In the genomic region with DNA sequence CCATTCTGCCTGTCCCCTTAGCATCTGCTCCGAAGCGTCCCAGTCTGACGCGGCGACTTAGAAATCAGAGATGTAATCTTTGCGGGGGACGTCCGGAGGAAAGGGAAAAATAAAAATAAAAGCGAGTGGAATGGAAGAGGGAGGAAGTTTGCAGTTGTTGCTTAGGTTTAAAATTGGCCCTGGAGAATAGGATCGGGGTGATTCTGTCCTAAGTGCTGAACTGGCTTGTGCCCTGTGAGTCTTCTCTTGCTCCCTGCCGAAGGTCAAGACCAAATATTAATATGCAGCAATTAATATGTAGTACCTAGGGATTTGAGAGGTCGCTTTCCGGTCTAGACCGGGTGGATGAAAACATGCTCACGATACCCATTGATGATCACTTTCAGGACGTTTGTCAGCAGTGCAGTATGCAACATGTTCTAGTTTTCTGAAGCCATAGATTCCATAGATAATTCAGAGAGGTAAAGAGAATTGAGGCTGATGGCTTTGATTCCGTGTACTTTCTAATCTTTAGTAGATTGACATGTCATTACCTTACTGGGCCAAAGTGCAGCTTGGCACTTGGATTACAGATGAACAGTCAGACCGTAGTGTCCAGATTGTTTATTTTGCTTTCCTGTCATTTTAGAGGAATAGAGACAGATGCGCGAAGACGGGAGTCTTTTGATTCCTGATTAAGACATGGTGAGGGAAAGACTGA, we compare ENCODE assay signal across 7 mouse cellular contexts. TPM values are rescaled to one million over a fixed set of nuclear protein-coding genes. Genes with fewer than 3 reads are reported as not detected.
DNase-seq lines count a peak whose midpoint lies in the region; ATAC-seq lines count a peak whose summit lies in the region.

No protein-coding gene starts in this region.

- H3K4me3 ChIP-seq in lung, embryonic 15.5 days, result peak overlapping the region; percentile 88
- H3K4me3 ChIP-seq in embryonic facial prominence, embryonic 11.5 days (ENCODE audit: low read depth, low read length), result peak overlapping the region; percentile 72
- H3K4me3 ChIP-seq in hindbrain, embryonic 14.5 days (replicated peaks; ENCODE audit: low read length), result peak overlapping the region; percentile 79
- H3K4me3 ChIP-seq in midbrain, embryonic 12.5 days, result peak overlapping the region; percentile 71

- H3K27me3 ChIP-seq in lung, embryonic 15.5 days, result no peaks in the 10 kb centered on the region
- no peaks in the 10 kb centered on the region for H3K27me3 ChIP-seq in embryonic facial prominence, embryonic 11.5 days (ENCODE audit: control insufficient read depth, insufficient read depth, low read length)
- no peaks in the 10 kb centered on the region for H3K27me3 ChIP-seq in hindbrain, embryonic 14.5 days (ENCODE audit: control insufficient read depth, insufficient read depth, low read length)
- H3K27me3 ChIP-seq in midbrain, embryonic 12.5 days, result no peaks in the 10 kb centered on the region

- H3K4me1 ChIP-seq in lung, embryonic 15.5 days, result peaks cover 21% of the 10 kb centered on the region
- H3K4me1 ChIP-seq in embryonic facial prominence, embryonic 11.5 days (ENCODE audit: control insufficient read depth, insufficient read depth, low read length), result no peaks in the 10 kb centered on the region
- peaks cover 20% of the 10 kb centered on the region for H3K4me1 ChIP-seq in hindbrain, embryonic 14.5 days (replicated peaks; ENCODE audit: control insufficient read depth, insufficient read depth, low read length)
- H3K4me1 ChIP-seq in midbrain, embryonic 12.5 days, result peaks cover 13% of the 10 kb centered on the region

- no peak overlapping the region; the same call in none of the 2 replicates for H3K27ac ChIP-seq in lung, embryonic 15.5 days
- H3K27ac ChIP-seq in embryonic facial prominence, embryonic 11.5 days (replicated peaks; ENCODE audit: low read depth, low read length), result peak overlapping the region; percentile 67; the same call in 1 of the 2 replicates
- H3K27ac ChIP-seq in hindbrain, embryonic 14.5 days, result peak overlapping the region; percentile 88
- peak overlapping the region; percentile 95 for H3K27ac ChIP-seq in midbrain, embryonic 12.5 days (replicated peaks)

- peak overlapping the region; percentile 78 for H3K9ac ChIP-seq in lung, embryonic 15.5 days
- H3K9ac ChIP-seq in embryonic facial prominence, embryonic 11.5 days (replicated peaks; ENCODE audit: low read length), result peak overlapping the region; percentile 67
- H3K9ac ChIP-seq in hindbrain, embryonic 14.5 days, result peak overlapping the region; percentile 79
- peak overlapping the region; percentile 67 for H3K9ac ChIP-seq in midbrain, embryonic 12.5 days (replicated peaks)

- no peaks in the 10 kb centered on the region; the same call in 1 of the 2 replicates for H3K36me3 ChIP-seq in lung, embryonic 15.5 days
- H3K36me3 ChIP-seq in embryonic facial prominence, embryonic 11.5 days (replicated peaks; ENCODE audit: control insufficient read depth, insufficient read depth, low read depth, low read length), result no peaks in the 10 kb centered on the region
- no peaks in the 10 kb centered on the region for H3K36me3 ChIP-seq in hindbrain, embryonic 14.5 days (replicated peaks; ENCODE audit: control insufficient read depth, insufficient read depth)
- H3K36me3 ChIP-seq in midbrain, embryonic 12.5 days, result peaks cover 4% of the 10 kb centered on the region; the same call in 1 of the 2 replicates

- no peak for DNase-seq in lung, postnatal 25 days (ENCODE audit: low spot score)
- DNase-seq in embryonic facial prominence, embryonic 11.5 days (ENCODE audit: low spot score), result no peak
- peak; percentile 36 for DNase-seq in hindbrain, embryonic 14.5 days (ENCODE audit: low spot score)
- DNase-seq in urinary bladder, postnatal 36 days (ENCODE audit: low spot score in 2 of 2), result no peak
- no peak for DNase-seq in thymus, postnatal 25 days

- H3K9me3 ChIP-seq in lung, embryonic 15.5 days, result no peaks in the 10 kb centered on the region
- no peaks in the 10 kb centered on the region for H3K9me3 ChIP-seq in embryonic facial prominence, embryonic 11.5 days (replicated peaks; ENCODE audit: control insufficient read depth, low read length)
- no peaks in the 10 kb centered on the region for H3K9me3 ChIP-seq in hindbrain, embryonic 14.5 days (ENCODE audit: control insufficient read depth, low read length)
- no peaks in the 10 kb centered on the region; the same call in 1 of the 2 replicates for H3K9me3 ChIP-seq in midbrain, embryonic 12.5 days

- peak overlapping the region; percentile 73 for H3K4me2 ChIP-seq in lung, embryonic 15.5 days
- H3K4me2 ChIP-seq in embryonic facial prominence, embryonic 11.5 days (ENCODE audit: low read depth, low read length), result peak overlapping the region; percentile 57
- H3K4me2 ChIP-seq in hindbrain, embryonic 14.5 days (replicated peaks), result peak overlapping the region; percentile 74
- H3K4me2 ChIP-seq in midbrain, embryonic 12.5 days (replicated peaks), result peak overlapping the region; percentile 65

- peak; percentile 4; the same call in 1 of the 2 replicates for ATAC-seq in lung, embryonic 15.5 days (ENCODE audit: borderline replicate concordance, extremely low read depth, low FRiP score, low TSS enrichment)
- peak; percentile 2; the same call in 1 of the 2 replicates for ATAC-seq in embryonic facial prominence, embryonic 11.5 days (replicated peaks; ENCODE audit: insufficient number of reproducible peaks, low FRiP score, low TSS enrichment, low read depth)
- ATAC-seq in hindbrain, embryonic 14.5 days (ENCODE audit: low FRiP score), result no peak
- no peak for ATAC-seq in midbrain, embryonic 12.5 days (ENCODE audit: low FRiP score, low read depth)

- 2% methylated on average over 21 of the region's 21 CpGs for WGBS in lung, embryonic 15.5 days
- 9% methylated on average over 21 of the region's 21 CpGs for whole genome bisulfite sequencing in embryonic facial prominence, embryonic 11.5 days
- WGBS in hindbrain, embryonic 14.5 days, result 6% methylated on average over 21 of the region's 21 CpGs
- 8% methylated on average over 21 of the region's 21 CpGs for WGBS in midbrain, embryonic 12.5 days

RNA-seq across cellular contexts. Expression of gene Lysmd3, which starts 0.7 kb away (rescaled TPM):
- polyA plus RNA-seq in lung, embryonic 15.5 days (2015; fragmentation: Nextera tagmentation; extraction: Ambion mirVana), result 23.8 and 27.7 TPM in 2 replicates
- polyA plus RNA-seq in embryonic facial prominence, embryonic 11.5 days (2014; fragmentation: Nextera tagmentation; extraction: Ambion mirVana), result 31.8 and 33.9 TPM in 2 replicates
- polyA plus RNA-seq in hindbrain, embryonic 14.5 days (2014; fragmentation: Nextera tagmentation; extraction: Ambion mirVana), result 23.8 and 24.5 TPM in 2 replicates
- polyA plus RNA-seq in midbrain, embryonic 12.5 days (2016; fragmentation: Nextera tagmentation; extraction: Ambion mirVana), result 25.9 and 27.6 TPM in 2 replicates

RNA-seq across cellular contexts. Expression of gene Adgrv1, which starts 25.2 kb away (rescaled TPM):
- polyA plus RNA-seq in lung, embryonic 15.5 days (2015; fragmentation: Nextera tagmentation; extraction: Ambion mirVana), result 2.1 and 2.4 TPM in 2 replicates
- polyA plus RNA-seq in embryonic facial prominence, embryonic 11.5 days (2014; fragmentation: Nextera tagmentation; extraction: Ambion mirVana), result 8.0 and 8.3 TPM in 2 replicates
- 9.8 and 13.2 TPM in 2 replicates for polyA plus RNA-seq in hindbrain, embryonic 14.5 days (2014; fragmentation: Nextera tagmentation; extraction: Ambion mirVana)
- polyA plus RNA-seq in midbrain, embryonic 12.5 days (2016; fragmentation: Nextera tagmentation; extraction: Ambion mirVana), result 38.5 and 50.2 TPM in 2 replicates

RNA-seq across cellular contexts. Expression of gene Polr3g, which starts 52.6 kb away (rescaled TPM):
- polyA plus RNA-seq in lung, embryonic 15.5 days (2015; fragmentation: Nextera tagmentation; extraction: Ambion mirVana), result 12.1 and 12.5 TPM in 2 replicates
- polyA plus RNA-seq in embryonic facial prominence, embryonic 11.5 days (2014; fragmentation: Nextera tagmentation; extraction: Ambion mirVana), result 17.6 and 20.0 TPM in 2 replicates
- 3.8 and 5.0 TPM in 2 replicates for polyA plus RNA-seq in hindbrain, embryonic 14.5 days (2014; fragmentation: Nextera tagmentation; extraction: Ambion mirVana)
- 8.8 and 10.5 TPM in 2 replicates for polyA plus RNA-seq in midbrain, embryonic 12.5 days (2016; fragmentation: Nextera tagmentation; extraction: Ambion mirVana)

RNA-seq across cellular contexts. Expression of gene Mblac2, which starts 52.9 kb away (rescaled TPM):
- polyA plus RNA-seq in lung, embryonic 15.5 days (2015; fragmentation: Nextera tagmentation; extraction: Ambion mirVana), result 4.8 and 6.3 TPM in 2 replicates
- polyA plus RNA-seq in embryonic facial prominence, embryonic 11.5 days (2014; fragmentation: Nextera tagmentation; extraction: Ambion mirVana), result 4.3 and 6.4 TPM in 2 replicates
- polyA plus RNA-seq in hindbrain, embryonic 14.5 days (2014; fragmentation: Nextera tagmentation; extraction: Ambion mirVana), result 49.2 and 51.1 TPM in 2 replicates
- polyA plus RNA-seq in midbrain, embryonic 12.5 days (2016; fragmentation: Nextera tagmentation; extraction: Ambion mirVana), result 7.5 and 8.7 TPM in 2 replicates

Comparison
In these comparisons a context has a peak if more than half of its experiments do, and no peak if none do; other contexts are left out.
1. ATAC-seq: peak in lung, embryonic 15.5 days (single experiment) and embryonic facial prominence, embryonic 11.5 days (single experiment); none in hindbrain, embryonic 14.5 days (single experiment) and midbrain, embryonic 12.5 days (single experiment).
2. Peak in every context shown above with its lines, with median percentiles within 50 percentile points of each other: H3K4me2 ChIP-seq, H3K4me3 ChIP-seq and H3K9ac ChIP-seq.